Mouse (Mus musculus) heart, embryonic 11.5 days (tissue): ENCODE measurements around the gene Mmp9. TPM values are rescaled to one million over a fixed set of nuclear protein-coding genes. Genes with fewer than 3 reads are reported as not detected.

Experiments
- ATAC-seq: fragments of 200-750 bp; cut with Nextera tagmentation; replicated peaks from 2 replicates; pipeline ENCODE4 v1.8.0; 2017; ENCODE audit warnings: moderate library complexity; ENCODE audit not compliant: insufficient number of reproducible peaks, low FRiP score, low TSS enrichment
- H3K27ac ChIP-seq: fragments of 300-500 bp; sonication (generic); 2 replicates; pipeline ENCODE4 v1.5.1; 2014; ENCODE audit warnings: mild to moderate bottlenecking, low read depth, low read length
- H3K27me3 ChIP-seq: fragments of 300-500 bp; sonication (generic); 2 replicates; pipeline ENCODE4 v1.6.1; 2014; ENCODE audit warnings: mild to moderate bottlenecking, low read length, mixed read lengths; ENCODE audit not compliant: control insufficient read depth, insufficient read depth
- H3K36me3 ChIP-seq: fragments of 300-500 bp; sonication (generic); 2 replicates; pipeline ENCODE4 v1.6.1; 2014; ENCODE audit warnings: mild to moderate bottlenecking, low read length, moderate library complexity, mixed read lengths; ENCODE audit not compliant: control insufficient read depth, insufficient read depth
- H3K4me1 ChIP-seq: fragments of 300-500 bp; sonication (generic); 2 replicates; pipeline ENCODE4 v1.6.1; 2014; ENCODE audit warnings: low read length; ENCODE audit not compliant: control insufficient read depth, insufficient read depth
- H3K4me2 ChIP-seq: fragments of 300-500 bp; sonication (generic); 2 replicates; pipeline ENCODE4 v1.6.1; 2014; ENCODE audit warnings: mild to moderate bottlenecking, moderate library complexity
- H3K4me3 ChIP-seq: fragments of 300-500 bp; sonication (generic); 2 replicates; pipeline ENCODE4 v1.5.1; 2014; ENCODE audit warnings: low read depth, low read length
- H3K9ac ChIP-seq: fragments of 300-500 bp; sonication (generic); 2 replicates; pipeline ENCODE4 v1.6.1; 2014; ENCODE audit warnings: mild to moderate bottlenecking, low read depth, low read length, moderate library complexity
- H3K9me3 ChIP-seq: fragments of 300-500 bp; sonication (generic); replicated peaks from 2 replicates; pipeline ENCODE4 v1.6.1; 2016; ENCODE audit warnings: low read length; ENCODE audit not compliant: control insufficient read depth
- WGBS: fragments of 180-500 bp; shearing (Covaris S2); extraction: QIAGEN DNeasy Blood & Tissue Kit; methylation state at CpG from one replicate; pipeline ENCODE4 v1.1.7; 2014; ENCODE audit not compliant: insufficient replicate concordance; 5-methylcytosine and 5-hydroxymethylcytosine counted together
- polyA plus RNA-seq: library from polyadenylated mRNA; unstranded; fragments of >200 nt; fragmentation: Nextera tagmentation; extraction: Ambion mirVana; gene quantifications from 2 replicates; pipeline ENCODE4 v1.2.1, GENCODE M21; 2014

The Mmp9 gene
- polyA plus RNA-seq, 1 experiment from 2014 or later: 0.16 TPM

DNA sequence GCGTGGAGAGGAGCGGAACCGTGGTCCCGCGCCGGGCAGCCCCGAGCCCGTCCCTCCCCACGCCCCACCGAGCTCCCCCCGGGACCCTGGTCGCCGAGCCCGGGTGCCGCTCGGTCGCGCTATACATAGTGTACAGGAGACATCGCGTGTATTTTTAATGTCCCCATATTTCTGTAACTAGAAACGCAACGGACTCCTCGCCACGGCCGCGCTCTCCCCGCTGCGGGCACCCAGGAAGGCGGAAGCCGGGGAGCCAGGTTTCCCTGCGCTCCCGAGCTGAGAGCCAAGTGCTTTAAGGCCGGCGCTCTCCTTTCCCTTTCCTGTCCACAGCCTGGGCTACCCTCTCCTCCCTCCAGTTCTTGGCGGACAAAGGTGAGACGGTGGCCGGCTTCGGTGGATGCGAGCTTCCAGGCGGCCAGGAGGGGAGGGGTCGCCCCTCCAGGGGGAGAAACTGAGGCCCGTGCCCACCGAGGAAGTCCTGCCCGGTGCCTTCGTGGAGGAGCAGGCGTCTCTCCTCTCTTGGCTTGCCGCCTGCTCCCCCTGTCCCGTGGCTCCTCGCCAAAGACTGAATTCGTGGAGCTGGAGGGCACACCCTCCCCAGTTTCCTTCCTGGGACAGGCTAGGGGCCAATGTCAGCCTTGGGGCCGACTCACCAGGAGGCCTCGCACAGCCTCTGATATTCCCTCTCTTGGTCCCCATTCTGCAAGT lies 57.3 kb downstream of the Mmp9 start:
- no peaks in the 10 kb centered on the region for H3K9me3 ChIP-seq
- H3K9ac ChIP-seq: peak overlapping the region; percentile 62
- H3K36me3 ChIP-seq: peaks cover 22% of the 10 kb centered on the region
- no peak overlapping the region for H3K27ac ChIP-seq
- peak overlapping the region; percentile 45 for H3K4me3 ChIP-seq
- H3K4me2 ChIP-seq: peak overlapping the region; percentile 87
- 2% methylated on average over 45 of the region's 52 CpGs for WGBS
- peaks cover 15% of the 10 kb centered on the region for H3K4me1 ChIP-seq
- peaks cover 54% of the 10 kb centered on the region for H3K27me3 ChIP-seq
- ATAC-seq: no peak; the same call in 1 of the 2 replicates

DNA sequence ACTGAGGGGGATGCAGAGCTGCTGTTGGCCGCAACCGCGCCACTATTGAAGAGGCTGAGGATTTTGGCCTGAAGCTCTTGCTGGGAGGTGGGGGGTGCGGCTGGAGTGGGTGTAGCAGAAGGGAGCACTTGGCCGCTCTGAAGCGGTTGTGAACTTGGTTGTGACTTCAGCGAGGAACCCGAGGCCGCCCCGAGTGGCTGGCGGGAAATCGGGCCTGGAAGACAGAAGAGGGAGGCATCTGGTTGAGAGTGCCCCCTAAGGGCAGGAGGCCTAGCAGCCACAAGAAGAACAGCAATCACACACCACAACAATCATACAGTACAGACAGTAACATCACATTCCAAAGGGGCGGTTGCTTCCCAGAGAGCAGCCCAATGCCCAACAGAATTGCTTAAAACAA lies 61.4 kb downstream of the Mmp9 start:
- Histone ChIP-seq H3K27me3 (peaks cover 28% of the 10 kb centered on the region), H3K4me3 (no peak overlapping the region), H3K27ac (no peak overlapping the region), H3K4me1 (peaks cover 15% of the 10 kb centered on the region), H3K9me3 (no peaks in the 10 kb centered on the region), H3K4me2 (no peak overlapping the region), H3K9ac (no peak overlapping the region), H3K36me3 (peaks cover 49% of the 10 kb centered on the region)
- WGBS: 92% methylated on average over 13 of the region's 13 CpGs
- ATAC-seq: no peak

DNA sequence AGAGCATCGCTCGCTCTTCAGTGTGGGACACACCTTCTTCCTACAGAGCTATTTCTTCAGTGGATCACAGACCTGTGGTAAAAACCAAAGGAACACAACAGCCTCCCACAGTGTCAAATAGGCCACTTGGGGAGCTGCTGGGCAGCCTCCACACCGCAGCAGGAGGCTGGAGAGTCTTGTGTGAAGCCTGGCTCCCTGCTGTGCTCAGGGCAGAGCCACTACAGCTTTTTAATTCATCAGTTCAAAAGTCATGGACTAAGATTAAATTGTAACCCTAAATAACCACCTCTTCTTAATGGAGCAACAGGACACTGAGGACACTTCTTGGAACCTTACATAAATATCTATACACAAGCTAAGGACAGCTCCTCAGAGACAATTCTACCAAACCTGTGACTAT lies 62.5 kb downstream of the Mmp9 start:
- Histone ChIP-seq H3K36me3 (peaks cover 60% of the 10 kb centered on the region), H3K27ac (no peak overlapping the region)

DNA sequence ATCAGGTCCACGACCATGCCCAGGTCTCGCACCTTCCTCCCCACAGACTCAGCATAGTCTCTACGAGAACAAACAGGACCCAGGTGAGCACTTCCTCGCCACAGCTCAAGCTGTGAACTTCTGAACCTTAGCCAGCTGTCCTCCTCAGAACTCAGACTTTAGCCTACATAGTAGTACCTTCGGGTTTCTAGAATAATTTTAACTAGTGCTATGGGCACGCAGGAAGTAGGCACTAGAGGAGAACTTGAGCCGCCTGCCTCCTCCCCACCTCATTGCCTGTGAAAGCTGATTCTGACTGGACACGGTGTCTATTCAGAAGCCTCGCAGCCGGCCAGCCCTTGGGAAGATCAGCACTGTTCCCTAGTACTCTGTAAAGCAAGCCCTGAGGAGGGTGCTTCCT lies 63.7 kb downstream of the Mmp9 start:
- 90% methylated on average over 10 of the region's 10 CpGs for WGBS
- Histone ChIP-seq H3K9ac (no peak overlapping the region), H3K27ac (no peak overlapping the region), H3K9me3 (no peaks in the 10 kb centered on the region), H3K36me3 (peaks cover 69% of the 10 kb centered on the region), H3K4me1 (no peaks in the 10 kb centered on the region), H3K4me2 (no peak overlapping the region), H3K27me3 (peaks cover 5% of the 10 kb centered on the region), H3K4me3 (no peak overlapping the region)
- ATAC-seq: no peak

More for the DNA sequence above, 62.5 kb downstream of the Mmp9 start:
- Histone ChIP-seq H3K4me2 (no peak overlapping the region), H3K9me3 (no peaks in the 10 kb centered on the region), H3K27me3 (peaks cover 16% of the 10 kb centered on the region), H3K4me1 (peaks cover 6% of the 10 kb centered on the region), H3K4me3 (no peak overlapping the region), H3K9ac (no peak overlapping the region)
- no peak for ATAC-seq
- WGBS: 83% methylated on average over 3 of the region's 3 CpGs

Other genes with a start within 250 kb of the Mmp9 start
- not detected in 2 replicates for gene Spint4, start 242.3 kb upstream of the Mmp9 start, polyA plus RNA-seq
- gene Spint5, start 225.5 kb upstream of the Mmp9 start, polyA plus RNA-seq: not detected in 2 replicates
- 0.19 TPM in 1 of 2 replicates, not detected in the other for gene Wfdc3, start 194.8 kb upstream of the Mmp9 start, polyA plus RNA-seq
- 52.6 and 57.3 TPM in 2 replicates for gene Dnttip1, start 194.8 kb upstream of the Mmp9 start, polyA plus RNA-seq
- gene Ube2c, start 170.9 kb upstream of the Mmp9 start, polyA plus RNA-seq: 449 and 506 TPM in 2 replicates
- 0.48 and 1.4 TPM in 2 replicates for gene Tnnc2, start 160.8 kb upstream of the Mmp9 start, polyA plus RNA-seq
- 25.1 and 27.2 TPM in 2 replicates for gene Snx21, start 155.0 kb upstream of the Mmp9 start, polyA plus RNA-seq
- gene Acot8, start 135.9 kb upstream of the Mmp9 start, polyA plus RNA-seq: 15.1 and 16.8 TPM in 2 replicates
- gene Zswim3, start 135.7 kb upstream of the Mmp9 start, polyA plus RNA-seq: 7.2 and 7.4 TPM in 2 replicates
- gene Zswim1, start 118.1 kb upstream of the Mmp9 start, polyA plus RNA-seq: 11.4 and 11.7 TPM in 2 replicates
- 0.30 TPM in 1 of 2 replicates, not detected in the other for gene Spata25, start 112.2 kb upstream of the Mmp9 start, polyA plus RNA-seq
- 143 and 149 TPM in 2 replicates for gene Ctsa, start 107.9 kb upstream of the Mmp9 start, polyA plus RNA-seq
- gene Neurl2, start 107.3 kb upstream of the Mmp9 start, polyA plus RNA-seq: 41.9 and 43.2 TPM in 2 replicates
- gene Pltp, start 83.1 kb upstream of the Mmp9 start, polyA plus RNA-seq: 10.4 and 10.8 TPM in 2 replicates
- 50.1 and 54.8 TPM in 2 replicates for gene Pcif1, start 61.5 kb upstream of the Mmp9 start, polyA plus RNA-seq
- gene Zfp335, start 29.0 kb upstream of the Mmp9 start, polyA plus RNA-seq: 8.8 and 8.9 TPM in 2 replicates
- 1.0 and 1.6 TPM in 2 replicates for gene Slc12a5, start 20.0 kb downstream of the Mmp9 start, polyA plus RNA-seq
- gene Ncoa5, start 94.1 kb downstream of the Mmp9 start, polyA plus RNA-seq: 36.0 and 39.8 TPM in 2 replicates
- gene Cd40, start 114.8 kb downstream of the Mmp9 start, polyA plus RNA-seq: 9.6 and 9.7 TPM in 2 replicates
- not detected in 2 replicates for gene 1700025C18Rik, start 150.0 kb downstream of the Mmp9 start, polyA plus RNA-seq